Mouse (Mus musculus): ENCODE data around the gene Gstcd. TPM values are rescaled to one million over a fixed set of nuclear protein-coding genes. Genes with fewer than 3 reads are reported as not detected.

Gene Gstcd
- polyA plus RNA-seq, 1 experiment from 2014 or later: 2.0 TPM

GRCm38 (mm10) chr3:132964715-132965507, 126.9 kb downstream of the Gstcd start:
- H3K27me3 ChIP-seq (replicated peaks; ENCODE audit: insufficient read depth, low read length): no peaks in the 10 kb centered on the region
- no peak for DNase-seq (ENCODE audit: low spot score)
- 40% methylated on average over 9 of the region's 9 CpGs for WGBS
- no peak for TF ChIP-seq CTCF (IDR thresholded peaks at IDR 0.05)
- peak; percentile 72 for TF ChIP-seq EP300 (IDR thresholded peaks at IDR 0.05)
- no peak overlapping the region; the same call in 1 of the 2 replicates for H3K27ac ChIP-seq (ENCODE audit: low read length)
- H3K9ac ChIP-seq (replicated peaks; ENCODE audit: low read depth): no peak overlapping the region
- no peaks in the 10 kb centered on the region for H3K9me3 ChIP-seq (ENCODE audit: low read length)
- H3K36me3 ChIP-seq (ENCODE audit: insufficient read depth, low read length): no peaks in the 10 kb centered on the region
- no peak overlapping the region for H3K4me3 ChIP-seq (ENCODE audit: low read depth, low read length)
- H3K4me2 ChIP-seq (replicated peaks; ENCODE audit: low read depth, low read length): no peak overlapping the region
- ATAC-seq: peak; percentile 64
- no peaks in the 10 kb centered on the region; the same call in 1 of the 2 replicates for H3K4me1 ChIP-seq (ENCODE audit: insufficient read depth, low read depth, low read length)

GRCm38 (mm10) chr3:132962631-132963361, 129.0 kb downstream of the Gstcd start:
- TF ChIP-seq CTCF (IDR thresholded peaks at IDR 0.05): no peak
- no peak for TF ChIP-seq EP300 (IDR thresholded peaks at IDR 0.05)
- no peaks in the 10 kb centered on the region for H3K27me3 ChIP-seq (replicated peaks; ENCODE audit: insufficient read depth, low read length)
- DNase-seq (ENCODE audit: low spot score) (no peak), ATAC-seq (no peak)
- no peaks in the 10 kb centered on the region for H3K9me3 ChIP-seq (ENCODE audit: low read length)
- H3K4me2 ChIP-seq (replicated peaks; ENCODE audit: low read depth, low read length): no peak overlapping the region
- H3K4me3 ChIP-seq (ENCODE audit: low read depth, low read length): no peak overlapping the region
- H3K9ac ChIP-seq (replicated peaks; ENCODE audit: low read depth): no peak overlapping the region
- H3K27ac ChIP-seq (ENCODE audit: low read length): no peak overlapping the region
- H3K4me1 ChIP-seq (ENCODE audit: insufficient read depth, low read depth, low read length): no peaks in the 10 kb centered on the region; the same call in 1 of the 2 replicates
- 86% methylated on average over 7 of the region's 7 CpGs for WGBS
- H3K36me3 ChIP-seq (ENCODE audit: insufficient read depth, low read length): no peaks in the 10 kb centered on the region

- Histone ChIP-seq H3K27ac (ENCODE audit: low read length) (peak overlapping the region; percentile 93), H3K27me3 (replicated peaks; ENCODE audit: insufficient read depth, low read length) (no peaks in the 10 kb centered on the region), H3K4me1 (ENCODE audit: insufficient read depth, low read depth, low read length) (no peaks in the 10 kb centered on the region), H3K36me3 (ENCODE audit: insufficient read depth, low read length) (no peaks in the 10 kb centered on the region), H3K4me2 (replicated peaks; ENCODE audit: low read depth, low read length) (peak overlapping the region; percentile 77), H3K9me3 (ENCODE audit: low read length) (no peaks in the 10 kb centered on the region), H3K9ac (replicated peaks; ENCODE audit: low read depth) (peak overlapping the region; percentile 88), H3K4me3 (ENCODE audit: low read depth, low read length) (peak overlapping the region; percentile 79)
- TF ChIP-seq EP300 (IDR thresholded peaks at IDR 0.05): no peak
- TF ChIP-seq CTCF (IDR thresholded peaks at IDR 0.05): no peak
- ATAC-seq: no peak
- 9% methylated on average over 7 of the region's 7 CpGs for WGBS
- no peak for DNase-seq (ENCODE audit: low spot score)
These were observed 141.3 kb downstream of the Gstcd start for GRCm38 (mm10) chr3:132950529-132950880.

GRCm38 (mm10) chr3:132949791-132950528, 141.9 kb downstream of the Gstcd start, which contains the start of gene Npnt:
TSS of gene Npnt (minus strand) at chr3:132950291.
- Histone ChIP-seq H3K4me1 (ENCODE audit: insufficient read depth, low read depth, low read length) (no peaks in the 10 kb centered on the region), H3K36me3 (ENCODE audit: insufficient read depth, low read length) (no peaks in the 10 kb centered on the region), H3K27me3 (replicated peaks; ENCODE audit: insufficient read depth, low read length) (no peaks in the 10 kb centered on the region), H3K27ac (ENCODE audit: low read length) (peak within 1 kb of the TSS; percentile 93), H3K9me3 (ENCODE audit: low read length) (no peaks in the 10 kb centered on the region), H3K9ac (replicated peaks; ENCODE audit: low read depth) (peak within 1 kb of the TSS; percentile 88), H3K4me2 (replicated peaks; ENCODE audit: low read depth, low read length) (peak within 1 kb of the TSS; percentile 77), H3K4me3 (ENCODE audit: low read depth, low read length) (peak within 1 kb of the TSS; percentile 79)
- TF ChIP-seq CTCF (IDR thresholded peaks at IDR 0.05): peak; percentile 54
- no peak for TF ChIP-seq EP300 (IDR thresholded peaks at IDR 0.05)
- DNase-seq (ENCODE audit: low spot score): peak; percentile 85
- WGBS: under 1% methylated on average over 60 of the region's 82 CpGs
- peak; percentile 89 for ATAC-seq

- TF ChIP-seq CTCF (IDR thresholded peaks at IDR 0.05) (no peak), EP300 (IDR thresholded peaks at IDR 0.05) (no peak)
- ATAC-seq: peak; percentile 36
- Histone ChIP-seq H3K4me3 (ENCODE audit: low read depth, low read length) (peak overlapping the region; percentile 79), H3K36me3 (ENCODE audit: insufficient read depth, low read length) (no peaks in the 10 kb centered on the region), H3K4me2 (replicated peaks; ENCODE audit: low read depth, low read length) (peak overlapping the region; percentile 77), H3K27ac (ENCODE audit: low read length) (peak overlapping the region; percentile 93), H3K27me3 (replicated peaks; ENCODE audit: insufficient read depth, low read length) (no peaks in the 10 kb centered on the region), H3K4me1 (ENCODE audit: insufficient read depth, low read depth, low read length) (no peaks in the 10 kb centered on the region), H3K9ac (replicated peaks; ENCODE audit: low read depth) (peak overlapping the region; percentile 88), H3K9me3 (ENCODE audit: low read length) (no peaks in the 10 kb centered on the region)
- 0% methylated on average over 20 of the region's 26 CpGs for WGBS
- DNase-seq (ENCODE audit: low spot score): no peak
These were observed 142.4 kb downstream of the Gstcd start for GRCm38 (mm10) chr3:132949380-132949790.

All from lung, postnatal 0 days (tissue).